Mouse (Mus musculus) myocyte (in vitro differentiated cells): ENCODE results near the gene Smpd1. TPM values are rescaled to one million over a fixed set of nuclear protein-coding genes. Genes with fewer than 3 reads are reported as not detected.

ENCODE experiments used
- H3K27me3 ChIP-seq: one replicate; pipeline ENCODE4 v1.6.1; 2011; ENCODE audit not compliant: control insufficient read depth, insufficient read depth, insufficient read length
- H3K36me3 ChIP-seq: one replicate; pipeline ENCODE4 v1.6.1; 2011; ENCODE audit not compliant: control insufficient read depth, insufficient read depth
- H3K4me2 ChIP-seq: one replicate; pipeline ENCODE4 v1.6.1; 2011; ENCODE audit warnings: low read depth, control low read depth
- H3K4me3 ChIP-seq: one replicate; pipeline ENCODE4 v1.5.1; 2011; ENCODE audit warnings: mild to moderate bottlenecking, control low read depth, moderate library complexity
- H3K79me2 ChIP-seq: one replicate; pipeline ENCODE4 v1.6.1; 2011; ENCODE audit not compliant: control insufficient read depth, insufficient read depth
- H3ac ChIP-seq: one replicate; pipeline ENCODE4 v1.6.1; 2011; ENCODE audit not compliant: control insufficient read depth, insufficient read length
- CEBPB ChIP-seq: IDR thresholded peaks from 2 replicates; pipeline ENCODE4 v1.6.1; 2011; ENCODE audit warnings: mild to moderate bottlenecking, moderate library complexity; ENCODE audit not compliant: poor library complexity, insufficient read depth, severe bottlenecking
- E2F4 ChIP-seq: IDR thresholded peaks from one replicate; pipeline ENCODE4 v1.6.1; 2011; ENCODE audit warnings: mild to moderate bottlenecking, control low read depth, moderate library complexity; ENCODE audit not compliant: insufficient read depth
- MAX ChIP-seq: IDR thresholded peaks from one replicate; pipeline ENCODE4 v1.6.1; 2011; ENCODE audit warnings: low read depth, mild to moderate bottlenecking, control low read depth
- MYOD1 ChIP-seq, 3 experiments: IDR thresholded peaks; one replicate each; pipeline ENCODE4 v1.6.1; 2011; ENCODE audit warnings: control low read depth in 2 of 3, low read depth in 2 of 3, mild to moderate bottlenecking in 2 of 3, moderate library complexity in 1 of 3; ENCODE audit not compliant: insufficient read length in 2 of 3, control insufficient read depth in 1 of 3
- MYOG ChIP-seq, 3 experiments: IDR thresholded peaks; one replicate each; pipeline ENCODE4 v1.6.1; 2011; ENCODE audit warnings: control low read depth in 2 of 3, low read depth in 2 of 3, mild to moderate bottlenecking in 2 of 3; ENCODE audit not compliant: insufficient read length in 2 of 3, control insufficient read depth in 1 of 3, insufficient read depth in 1 of 3
- POLR2A ChIP-seq: IDR thresholded peaks from one replicate; pipeline ENCODE4 v1.6.1; 2011; ENCODE audit warnings: low read depth, mild to moderate bottlenecking, control low read depth, moderate library complexity; ENCODE audit not compliant: insufficient read length
- POLR2AphosphoS2 ChIP-seq: IDR thresholded peaks from one replicate; pipeline ENCODE4 v1.6.1; 2011; ENCODE audit warnings: low read depth, control low read depth; ENCODE audit not compliant: insufficient read length
- REST ChIP-seq: IDR thresholded peaks from one replicate; pipeline ENCODE4 v1.6.1; 2011; ENCODE audit warnings: mild to moderate bottlenecking, control low read depth, moderate library complexity; ENCODE audit not compliant: insufficient read depth, insufficient read length
- SRF ChIP-seq: IDR thresholded peaks from one replicate; pipeline ENCODE4 v1.6.1; 2011; ENCODE audit warnings: low read depth; ENCODE audit not compliant: control insufficient read depth, insufficient read length
- TCF12 ChIP-seq: IDR thresholded peaks from one replicate; pipeline ENCODE4 v1.6.1; 2011; ENCODE audit warnings: mild to moderate bottlenecking, control low read depth; ENCODE audit not compliant: poor library complexity, insufficient read depth, severe bottlenecking
- TCF3 ChIP-seq: IDR thresholded peaks from one replicate; pipeline ENCODE4 v1.6.1; 2011; ENCODE audit warnings: low read depth, control low read depth; ENCODE audit not compliant: insufficient read length
- USF1 ChIP-seq: IDR thresholded peaks from one replicate; pipeline ENCODE4 v1.6.1; 2011; ENCODE audit warnings: low read depth, mild to moderate bottlenecking, control low read depth, moderate library complexity
- polyA plus RNA-seq: library from polyadenylated mRNA; unstranded; fragments of >200 nt; fragmentation: generic; extraction: Trizol; gene quantifications from one replicate; pipeline ENCODE4 v1.2.1, GENCODE M21; 2012; ENCODE audit warnings: missing spikeins

Gene Smpd1
- polyA plus RNA-seq, 1 experiment: 45.5 TPM

GRCm38 (mm10) chr7:105568988-105569471, 14.9 kb downstream of the Smpd1 start:
- TF ChIP-seq SRF: no peak
- TF ChIP-seq REST: no peak
- TF ChIP-seq TCF12: no peak
- TF ChIP-seq MAX: no peak
- TF ChIP-seq MYOG (IDR thresholded peaks at IDR 0.05; ENCODE audit: control insufficient read depth in 1 of 3, insufficient read depth in 1 of 3, insufficient read length in 2 of 3, low read depth in 2 of 3): no peak
- no peak for TF ChIP-seq E2F4
- TF ChIP-seq TCF3: no peak
- TF ChIP-seq USF1: no peak
- TF ChIP-seq MYOD1 (IDR thresholded peaks at IDR 0.05; ENCODE audit: control insufficient read depth in 1 of 3, insufficient read length in 2 of 3, low read depth in 2 of 3): no peak
- no peak for TF ChIP-seq CEBPB
- H3K4me3 ChIP-seq: no peak overlapping the region
- no peaks in the 10 kb centered on the region for H3K79me2 ChIP-seq
- no peaks in the 10 kb centered on the region for H3K27me3 ChIP-seq
- no peak overlapping the region for H3ac ChIP-seq
- H3K36me3 ChIP-seq: peaks cover 7% of the 10 kb centered on the region
- H3K4me2 ChIP-seq: no peak overlapping the region

- TF ChIP-seq POLR2A (no peak), SRF (no peak), CEBPB (no peak), MYOD1 (IDR thresholded peaks at IDR 0.05; ENCODE audit: control insufficient read depth in 1 of 3, insufficient read length in 2 of 3, low read depth in 2 of 3) (no peak), POLR2AphosphoS2 (no peak), E2F4 (no peak), MAX (no peak), MYOG (IDR thresholded peaks at IDR 0.05; ENCODE audit: control insufficient read depth in 1 of 3, insufficient read depth in 1 of 3, insufficient read length in 2 of 3, low read depth in 2 of 3) (no peak), TCF3 (no peak), USF1 (no peak), REST (no peak), TCF12 (no peak)
- no peaks in the 10 kb centered on the region for H3K27me3 ChIP-seq
- no peak overlapping the region for H3ac ChIP-seq
- H3K79me2 ChIP-seq: no peaks in the 10 kb centered on the region
- peaks cover 4% of the 10 kb centered on the region for H3K36me3 ChIP-seq
- no peak overlapping the region for H3K4me2 ChIP-seq
- H3K4me3 ChIP-seq: no peak overlapping the region
These were observed 15.6 kb downstream of the Smpd1 start for GRCm38 (mm10) chr7:105569512-105570496.

DNA sequence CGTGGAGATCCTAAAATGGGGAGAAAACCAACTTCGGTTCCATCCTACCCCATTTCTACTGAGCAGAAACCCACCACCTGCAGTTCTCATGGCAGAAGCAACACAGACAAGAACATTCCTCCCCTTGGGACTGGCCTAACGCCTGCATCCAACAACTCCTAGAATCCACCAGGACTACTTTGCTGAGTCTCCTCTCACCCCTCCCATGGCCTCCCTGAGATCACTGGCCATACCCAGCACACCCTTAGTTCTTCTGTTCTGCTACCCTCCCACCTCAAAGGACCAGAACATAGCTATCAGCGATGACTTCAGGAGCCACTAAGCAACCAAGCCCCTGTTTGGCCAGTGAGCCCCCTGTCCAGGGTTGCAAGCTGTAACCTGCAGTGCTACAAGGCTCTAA, 16.6 kb downstream of the Smpd1 start:
- peaks cover 4% of the 10 kb centered on the region for H3K36me3 ChIP-seq
- H3K79me2 ChIP-seq: no peaks in the 10 kb centered on the region
- H3ac ChIP-seq: no peak overlapping the region
- TF ChIP-seq MYOD1 (IDR thresholded peaks at IDR 0.05; ENCODE audit: control insufficient read depth in 1 of 3, insufficient read length in 2 of 3, low read depth in 2 of 3): no peak
- no peak for TF ChIP-seq TCF12
- TF ChIP-seq CEBPB: no peak
- TF ChIP-seq POLR2A: no peak
- TF ChIP-seq REST: no peak
- TF ChIP-seq SRF: no peak
- TF ChIP-seq POLR2AphosphoS2: no peak
- TF ChIP-seq MYOG (IDR thresholded peaks at IDR 0.05; ENCODE audit: control insufficient read depth in 1 of 3, insufficient read depth in 1 of 3, insufficient read length in 2 of 3, low read depth in 2 of 3): no peak
- no peaks in the 10 kb centered on the region for H3K27me3 ChIP-seq
- no peak overlapping the region for H3K4me2 ChIP-seq
- no peak overlapping the region for H3K4me3 ChIP-seq

GRCm38 (mm10) chr7:105572949-105573348, 18.8 kb downstream of the Smpd1 start:
- no peak overlapping the region for H3K4me3 ChIP-seq
- H3K36me3 ChIP-seq: peaks cover 4% of the 10 kb centered on the region
- no peaks in the 10 kb centered on the region for H3K79me2 ChIP-seq
- no peak overlapping the region for H3ac ChIP-seq
- TF ChIP-seq TCF3 (no peak), SRF (no peak), TCF12 (no peak), CEBPB (no peak), E2F4 (no peak), MYOG (IDR thresholded peaks at IDR 0.05; ENCODE audit: control insufficient read depth in 1 of 3, insufficient read depth in 1 of 3, insufficient read length in 2 of 3, low read depth in 2 of 3) (no peak), MYOD1 (IDR thresholded peaks at IDR 0.05; ENCODE audit: control insufficient read depth in 1 of 3, insufficient read length in 2 of 3, low read depth in 2 of 3) (no peak), REST (no peak), POLR2AphosphoS2 (no peak), MAX (no peak), USF1 (no peak), POLR2A (no peak)
- H3K4me2 ChIP-seq: no peak overlapping the region
- H3K27me3 ChIP-seq: no peaks in the 10 kb centered on the region
